Mouse (Mus musculus) kidney, embryonic 16.5 days (tissue): ENCODE data around the gene Tomm70a. TPM values are rescaled to one million over a fixed set of nuclear protein-coding genes. Genes with fewer than 3 reads are reported as not detected.
"Not testable (repeated sequence)": the region's sequence is repeated elsewhere in the genome, so short reads cannot be mapped to it uniquely, and the experiment has no call there.

Experiments used
- ATAC-seq: fragments of 200-750 bp; cut with Nextera tagmentation; 2 replicates; pipeline ENCODE4 v1.8.0; 2017; ENCODE audit warnings: moderate TSS enrichment; ENCODE audit not compliant: low FRiP score, low TSS enrichment
- H3K27ac ChIP-seq: fragments of 300-500 bp; sonication (generic); 2 replicates; pipeline ENCODE4 v1.5.1; 2014; ENCODE audit warnings: low read length
- H3K27me3 ChIP-seq: fragments of 300-500 bp; sonication (generic); 2 replicates; pipeline ENCODE4 v1.6.1; 2014; ENCODE audit warnings: low read length, control low read depth, mixed read lengths; ENCODE audit not compliant: insufficient read depth
- H3K36me3 ChIP-seq: fragments of 300-500 bp; sonication (generic); 2 replicates; pipeline ENCODE4 v1.6.1; 2014; ENCODE audit warnings: low read length, control low read depth, mixed read lengths; ENCODE audit not compliant: insufficient read depth
- H3K4me1 ChIP-seq: fragments of 300-500 bp; sonication (generic); 2 replicates; pipeline ENCODE4 v1.6.1; 2014; ENCODE audit warnings: low read length, control low read depth, mixed read lengths; ENCODE audit not compliant: insufficient read depth
- H3K4me2 ChIP-seq: fragments of 300-500 bp; sonication (generic); replicated peaks from 2 replicates; pipeline ENCODE4 v1.6.1; 2014; ENCODE audit warnings: low read depth, low read length
- H3K4me3 ChIP-seq: fragments of 300-500 bp; sonication (generic); 2 replicates; pipeline ENCODE4 v1.5.1; 2014; ENCODE audit warnings: mild to moderate bottlenecking, low read length
- H3K9ac ChIP-seq: fragments of 300-500 bp; sonication (generic); replicated peaks from 2 replicates; pipeline ENCODE4 v1.6.1; 2014; ENCODE audit warnings: low read length
- H3K9me3 ChIP-seq: fragments of 300-500 bp; sonication (generic); 2 replicates; pipeline ENCODE4 v1.6.1; 2016; ENCODE audit warnings: low read length, control low read depth
- WGBS: fragments of 180-500 bp; shearing (Covaris S2); extraction: QIAGEN DNeasy Blood & Tissue Kit; methylation state at CpG from one replicate; pipeline ENCODE4 v1.1.7; 2014; 5-methylcytosine and 5-hydroxymethylcytosine counted together
- polyA plus RNA-seq: library from polyadenylated mRNA; unstranded; fragments of >200 nt; fragmentation: Nextera tagmentation; extraction: Ambion mirVana; gene quantifications from 2 replicates; pipeline ENCODE4 v1.2.1, GENCODE M21; 2015

Gene Tomm70a
- polyA plus RNA-seq, 1 experiment from 2014 or later = 39.2 TPM

GRCm38 (mm10) chr16:57166086-57166485, 44.6 kb downstream of the Tomm70a start:
- peak overlapping the region; percentile 93; the same call in 1 of the 2 replicates for H3K27ac ChIP-seq
- ATAC-seq = no peak
- peak overlapping the region; percentile 84 for H3K4me3 ChIP-seq
- no peak overlapping the region; the same call in 1 of the 2 replicates for H3K9ac ChIP-seq
- peak overlapping the region; percentile 63 for H3K4me2 ChIP-seq
- H3K4me1 ChIP-seq = peaks cover 13% of the 10 kb centered on the region
- H3K9me3 ChIP-seq = no peaks in the 10 kb centered on the region
- peaks cover 11% of the 10 kb centered on the region for H3K36me3 ChIP-seq
- WGBS = 79% methylated on average over 6 of the region's 6 CpGs
- H3K27me3 ChIP-seq = no peaks in the 10 kb centered on the region

- no peaks in the 10 kb centered on the region for H3K27me3 ChIP-seq
- H3K4me2 ChIP-seq = peak within 1 kb of the TSS; percentile 63
- peaks cover 13% of the 10 kb centered on the region; the same call in 1 of the 2 replicates for H3K36me3 ChIP-seq
- peaks cover 13% of the 10 kb centered on the region for H3K4me1 ChIP-seq
- H3K4me3 ChIP-seq = peak within 1 kb of the TSS; percentile 84
- peak; percentile 98 for ATAC-seq
- no peaks in the 10 kb centered on the region for H3K9me3 ChIP-seq
- WGBS = under 1% methylated on average over 58 of the region's 58 CpGs
- peak within 1 kb of the TSS; percentile 87 for H3K9ac ChIP-seq
- peak within 1 kb of the TSS; percentile 93 for H3K27ac ChIP-seq
These were observed 45.4 kb downstream of the Tomm70a start, which contains the start of gene Nit2 for GRCm38 (mm10) chr16:57166611-57167513. TSS of gene Nit2 (minus strand) at chr16:57167341.

GRCm38 (mm10) chr16:57167514-57167912, 46.0 kb downstream of the Tomm70a start:
- Histone ChIP-seq H3K9me3 (no peaks in the 10 kb centered on the region), H3K27ac (peak overlapping the region; percentile 93), H3K4me2 (peak overlapping the region; percentile 63), H3K27me3 (no peaks in the 10 kb centered on the region), H3K4me1 (peaks cover 13% of the 10 kb centered on the region), H3K4me3 (peak overlapping the region; percentile 84), H3K36me3 (peaks cover 15% of the 10 kb centered on the region; the same call in 1 of the 2 replicates), H3K9ac (peak overlapping the region; percentile 87)
- ATAC-seq = peak; percentile 52
- 11% methylated on average over 5 of the region's 5 CpGs for WGBS

DNA sequence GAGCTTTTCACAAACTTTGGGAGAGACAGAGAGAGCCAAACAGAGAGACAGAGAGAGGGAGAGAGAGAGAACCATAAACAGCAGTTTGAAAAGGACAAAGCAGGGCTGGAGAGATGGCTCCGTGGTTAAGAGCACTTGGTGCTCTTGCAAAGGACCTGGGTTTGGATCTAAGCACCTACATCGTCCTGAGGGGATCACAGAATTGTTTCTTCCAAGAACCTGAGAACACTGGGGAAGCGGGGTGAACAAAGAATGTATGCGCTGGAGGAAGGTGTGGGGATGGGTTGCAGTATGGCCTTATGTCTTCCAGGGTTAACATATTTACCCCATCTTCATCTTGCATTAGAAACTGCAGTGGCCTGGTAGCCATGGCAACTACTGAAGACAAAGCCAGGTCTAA, 46.7 kb downstream of the Tomm70a start:
- H3K4me3 ChIP-seq = no peak overlapping the region
- H3K36me3 ChIP-seq = peaks cover 17% of the 10 kb centered on the region; the same call in 1 of the 2 replicates
- no peaks in the 10 kb centered on the region for H3K27me3 ChIP-seq
- H3K4me1 ChIP-seq = peaks cover 13% of the 10 kb centered on the region
- H3K27ac ChIP-seq = no peak overlapping the region
- WGBS = 77% methylated on average over 4 of the region's 4 CpGs
- H3K4me2 ChIP-seq = no peak overlapping the region
- no peaks in the 10 kb centered on the region for H3K9me3 ChIP-seq
- ATAC-seq = no peak
- no peak overlapping the region for H3K9ac ChIP-seq

DNA sequence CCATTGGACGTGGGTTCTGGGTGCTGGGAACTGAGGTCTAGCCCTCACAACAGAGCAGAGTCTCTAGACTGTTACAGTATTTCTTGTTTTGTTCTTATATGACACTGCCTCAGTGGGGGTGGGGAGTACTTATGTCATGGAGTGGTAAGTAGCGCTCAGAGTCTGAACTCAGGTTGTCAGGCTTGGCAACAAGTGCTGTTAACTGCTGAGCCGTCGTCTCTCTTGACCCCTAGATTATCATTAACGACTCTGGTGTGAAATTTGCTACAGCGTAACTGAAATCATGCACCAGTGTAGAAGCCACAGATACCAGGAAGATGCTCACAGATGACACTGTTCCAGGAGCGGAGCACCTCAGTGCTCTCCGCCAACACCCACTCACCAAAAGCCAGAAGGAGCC, 49.7 kb downstream of the Tomm70a start:
- Histone ChIP-seq H3K4me2 (no peak overlapping the region), H3K4me3 (no peak overlapping the region), H3K9ac (no peak overlapping the region), H3K27me3 (no peaks in the 10 kb centered on the region), H3K27ac (no peak overlapping the region), H3K36me3 (0 out of 2 replicates have a peak, but pooled peaks cover 22% of the 10 kb centered on the region), H3K9me3 (no peaks in the 10 kb centered on the region), H3K4me1 (peaks cover 7% of the 10 kb centered on the region)
- WGBS = 80% methylated on average over 8 of the region's 8 CpGs
- ATAC-seq = no peak

DNA sequence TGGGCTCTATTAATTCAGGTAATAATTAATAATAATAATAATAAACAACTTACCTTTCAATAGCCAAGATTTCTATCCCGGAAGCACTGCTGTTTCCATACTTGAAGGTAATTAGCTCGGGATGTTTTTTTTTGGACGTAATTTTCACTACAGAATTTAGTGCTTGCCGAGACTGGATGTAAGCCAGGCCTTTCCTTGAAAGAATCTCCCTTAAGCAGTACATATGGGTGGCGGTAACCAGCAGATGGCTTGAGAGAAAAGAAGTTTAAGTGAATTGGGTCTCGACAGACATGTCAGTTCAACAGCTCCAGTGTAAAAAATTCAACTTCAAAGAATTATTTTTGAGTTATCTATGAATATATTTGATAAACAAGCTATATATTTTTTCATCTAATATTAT, 50.1 kb downstream of the Tomm70a start:
- 76% methylated on average over 6 of the region's 6 CpGs for WGBS
- Histone ChIP-seq H3K27ac (no peak overlapping the region), H3K4me1 (0 out of 2 replicates have a peak, but pooled peaks cover 3% of the 10 kb centered on the region), H3K27me3 (no peaks in the 10 kb centered on the region), H3K9ac (no peak overlapping the region), H3K4me2 (no peak overlapping the region), H3K4me3 (no peak overlapping the region), H3K36me3 (0 out of 2 replicates have a peak, but pooled peaks cover 22% of the 10 kb centered on the region), H3K9me3 (no peaks in the 10 kb centered on the region)
- no peak for ATAC-seq

DNA sequence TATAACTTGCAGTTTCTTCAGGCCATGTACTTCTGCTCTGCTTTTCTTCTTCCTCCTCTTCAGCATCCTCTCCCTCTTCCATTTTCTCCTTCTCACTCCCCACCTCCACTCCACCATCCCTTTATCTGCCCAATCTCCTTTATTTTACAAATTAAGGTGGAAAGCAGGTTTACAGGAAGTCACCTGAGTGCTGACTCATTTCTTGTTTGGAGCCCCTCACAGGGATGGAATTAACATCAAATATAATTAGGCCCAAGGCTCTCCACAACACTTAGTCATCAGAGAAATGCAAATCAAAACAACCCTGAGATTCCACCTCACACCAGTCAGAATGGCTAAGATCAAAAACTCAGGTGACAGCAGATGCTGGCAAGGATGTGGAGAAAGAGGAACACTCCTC, 53.0 kb downstream of the Tomm70a start:
- not testable (repeated sequence) for H3K4me2 ChIP-seq, H3K4me1 ChIP-seq, H3K9me3 ChIP-seq, H3K9ac ChIP-seq, H3K27ac ChIP-seq, H3K27me3 ChIP-seq, H3K4me3 ChIP-seq, ATAC-seq
- H3K36me3 ChIP-seq = peaks cover 31% of the 10 kb centered on the region

GRCm38 (mm10) chr16:57175751-57176150, 54.2 kb downstream of the Tomm70a start:
- Histone ChIP-seq H3K9ac (no peak overlapping the region), H3K4me2 (no peak overlapping the region), H3K4me3 (no peak overlapping the region), H3K27me3 (no peaks in the 10 kb centered on the region), H3K27ac (no peak overlapping the region), H3K9me3 (no peaks in the 10 kb centered on the region), H3K36me3 (peaks cover 31% of the 10 kb centered on the region), H3K4me1 (no peaks in the 10 kb centered on the region)
- 86% methylated on average over 2 of the region's 2 CpGs for WGBS
- ATAC-seq = no peak

DNA sequence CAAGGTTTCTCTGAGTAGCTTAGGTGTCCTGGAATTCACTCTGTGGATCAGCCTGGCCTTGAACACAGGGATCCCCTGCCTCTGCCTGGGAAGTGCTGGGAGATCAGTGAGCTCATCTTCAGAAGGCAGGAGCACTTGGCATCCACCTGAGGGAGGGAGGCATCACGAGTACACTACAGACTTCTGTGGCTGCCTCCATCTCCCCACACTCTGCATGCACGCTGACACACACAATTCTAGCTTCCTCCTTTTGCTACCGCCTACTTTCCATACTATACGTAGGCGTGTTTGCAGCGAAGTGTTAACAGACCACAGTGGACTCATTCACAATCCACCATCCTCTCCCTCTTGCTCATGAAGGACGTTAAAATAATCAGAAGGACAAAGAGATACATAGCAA, 54.8 kb downstream of the Tomm70a start:
- no peak overlapping the region for H3K4me3 ChIP-seq
- no peak for ATAC-seq
- no peaks in the 10 kb centered on the region for H3K4me1 ChIP-seq
- no peak overlapping the region for H3K27ac ChIP-seq
- H3K9ac ChIP-seq = no peak overlapping the region
- H3K9me3 ChIP-seq = no peaks in the 10 kb centered on the region
- no peaks in the 10 kb centered on the region for H3K27me3 ChIP-seq
- peaks cover 27% of the 10 kb centered on the region for H3K36me3 ChIP-seq
- no peak overlapping the region for H3K4me2 ChIP-seq
- WGBS = 91% methylated on average over 7 of the region's 7 CpGs

DNA sequence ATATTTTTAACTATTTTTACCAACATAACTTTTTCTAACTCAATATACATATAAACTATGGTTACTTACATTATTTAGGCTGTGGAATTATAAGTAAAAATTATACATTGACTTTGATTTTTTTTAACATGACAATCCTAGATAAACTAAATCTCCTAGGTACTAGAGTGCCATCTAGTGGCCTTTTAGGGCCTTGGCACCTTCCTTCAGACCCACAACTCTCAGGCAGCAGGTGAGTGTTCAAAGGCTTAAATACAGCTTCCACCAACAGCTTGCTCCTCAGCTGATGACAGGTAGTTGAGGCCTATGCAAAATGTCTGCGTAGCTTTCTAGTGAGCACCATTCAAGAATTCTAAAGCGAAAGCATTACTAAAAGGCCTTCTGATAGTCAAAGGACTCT, 55.8 kb downstream of the Tomm70a start:
- no peaks in the 10 kb centered on the region for H3K27me3 ChIP-seq
- no peak overlapping the region for H3K9ac ChIP-seq
- 65% methylated on average over 2 of the region's 2 CpGs for whole genome bisulfite sequencing
- H3K9me3 ChIP-seq = no peaks in the 10 kb centered on the region
- H3K27ac ChIP-seq = no peak overlapping the region
- H3K4me2 ChIP-seq = no peak overlapping the region
- H3K4me3 ChIP-seq = no peak overlapping the region
- no peak for ATAC-seq
- no peaks in the 10 kb centered on the region for H3K4me1 ChIP-seq
- H3K36me3 ChIP-seq = peaks cover 31% of the 10 kb centered on the region
